Mouse (Mus musculus) v-Abl transformed pro-B cells (cell line): ENCODE measurements around the gene Adig.

ENCODE experiments used
- in situ Hi-C, 2 experiments: fragments of 400-800 bp; cut with MboI; formaldehyde crosslinking; loops; one replicate each; pipeline ENCODE4 v1.15.1; 2025; ENCODE audit not compliant: unreplicated experiment in 2 of 2

Adig gene

GRCm38 (mm10) chr2:158539433-158540305, 37.3 kb downstream of the Adig start:
- in situ Hi-C loops = no loop called here

- in situ Hi-C loops = no loop called here
Observed at GRCm38 (mm10) chr2:158541286-158541685, 38.9 kb downstream of the Adig start.

- in situ Hi-C loops = loop anchor here (5.0 kb wide), 3 partner anchors 92 to 317 kb away; no protein-coding TSS in a partner anchor
Observed at GRCm38 (mm10) chr2:158545266-158545665, 42.9 kb downstream of the Adig start.

DNA sequence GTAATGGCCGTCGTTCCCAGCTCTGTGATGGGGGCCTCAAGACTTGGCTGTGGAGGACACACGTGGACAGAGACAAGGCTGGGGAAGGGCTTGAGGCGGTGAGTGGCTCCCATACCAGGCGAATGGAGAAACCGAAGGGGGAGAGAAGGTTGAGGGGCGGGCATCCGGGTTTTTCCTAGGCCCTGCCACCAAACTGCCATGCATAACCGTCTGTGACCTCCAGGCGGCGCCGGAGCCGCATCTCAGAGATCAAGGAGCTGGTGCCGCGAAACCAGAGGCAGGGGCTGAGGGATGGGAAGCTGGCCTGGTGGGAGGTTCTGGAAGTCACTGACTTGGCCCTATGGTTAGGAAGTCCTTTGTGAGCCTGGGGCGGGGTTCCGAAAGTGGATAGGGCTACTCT, 44.3 kb downstream of the Adig start:
- in situ Hi-C loops = loop anchor here (5.0 kb wide), 3 partner anchors 91 to 316 kb away; no protein-coding TSS in a partner anchor

DNA sequence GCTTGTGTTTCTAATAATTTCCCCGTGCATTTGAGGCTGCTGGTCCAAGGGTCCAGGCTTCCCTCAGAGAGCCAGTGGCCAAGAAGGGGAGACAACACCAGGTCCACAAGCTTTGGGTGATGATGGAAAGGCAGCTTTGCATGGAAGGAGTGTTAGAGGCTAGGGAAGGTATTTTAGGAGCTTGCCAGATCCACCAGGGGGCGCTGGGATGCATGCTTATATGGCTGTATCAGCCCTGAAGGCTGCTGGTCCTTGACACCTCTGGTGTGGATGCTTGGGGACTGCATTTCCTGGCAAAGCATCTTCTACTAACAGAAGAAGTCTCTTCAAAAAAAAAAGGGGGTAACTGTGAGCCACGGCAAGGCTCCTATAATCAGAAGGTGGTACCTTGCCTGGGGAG, 47.7 kb downstream of the Adig start:
- in situ Hi-C loops = loop anchor here in 1 of 2 experiments (5.0 to 10.0 kb wide), 3 partner anchors 55 to 197 kb away; no protein-coding TSS in a partner anchor

DNA sequence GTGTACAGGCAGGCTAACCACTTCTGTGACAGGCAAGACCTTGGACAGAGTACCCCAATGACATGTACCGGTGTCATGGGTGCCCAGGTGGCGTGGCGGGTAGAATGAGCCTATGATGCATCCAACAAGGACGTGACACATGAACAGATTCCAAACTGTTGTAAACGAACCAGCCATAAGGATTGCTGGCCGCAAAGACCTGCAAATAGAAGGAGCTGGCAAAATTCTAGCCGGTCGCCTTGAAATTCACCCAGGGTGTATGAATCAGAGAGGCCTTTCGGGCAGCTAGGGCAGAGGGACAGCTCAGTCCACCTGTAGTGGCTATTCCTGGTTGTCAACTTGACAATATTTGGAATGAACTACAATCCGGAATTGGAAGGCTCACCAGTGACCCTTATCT, 52.0 kb downstream of the Adig start:
- in situ Hi-C loops = loop anchor here in 1 of 2 experiments (5.0 to 10.0 kb wide), 3 partner anchors 50 to 193 kb away; no protein-coding TSS in a partner anchor

DNA sequence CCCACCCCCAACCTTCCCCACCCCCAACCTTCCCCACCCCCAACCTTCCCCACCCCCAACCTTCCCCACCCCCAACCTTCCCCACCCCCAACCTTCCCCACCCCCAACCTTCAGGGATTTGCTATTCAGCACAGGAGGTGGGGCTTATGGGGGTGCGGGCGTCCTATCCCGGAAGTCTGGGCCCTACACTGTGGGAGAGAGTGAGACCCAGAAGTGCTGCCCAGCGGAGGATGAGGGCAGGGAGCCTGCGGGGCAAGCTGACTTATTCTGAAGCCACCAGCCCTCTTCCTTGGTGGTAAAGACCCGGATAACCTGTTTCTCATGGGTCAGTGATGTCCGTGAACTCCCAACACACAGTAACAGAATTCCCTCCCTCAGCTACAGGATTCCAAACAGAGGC, 52.8 kb downstream of the Adig start:
- in situ Hi-C loops = loop anchor here in 1 of 2 experiments (10.0 kb wide), 1 partner anchor 50 kb away; no protein-coding TSS in a partner anchor

DNA sequence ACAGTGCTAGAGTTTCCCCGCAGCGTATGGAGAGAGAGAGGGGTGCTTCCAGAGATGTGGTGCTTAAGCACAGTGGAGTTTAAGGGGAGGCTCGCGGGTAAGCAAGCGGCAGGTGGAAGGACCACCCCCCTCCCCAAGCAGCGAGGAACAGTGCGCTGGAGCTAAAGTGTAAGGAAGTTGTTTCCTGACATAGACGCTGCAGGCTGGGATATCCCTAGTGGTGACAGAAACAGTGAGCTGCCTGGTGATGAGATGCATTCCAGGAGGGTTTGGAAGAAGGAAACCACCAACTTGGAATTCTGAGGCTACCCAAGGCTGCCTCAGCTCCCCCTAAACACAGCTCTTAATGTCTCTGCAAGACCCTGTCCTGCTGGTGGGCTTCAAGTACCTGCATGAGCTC, 53.4 kb downstream of the Adig start:
- in situ Hi-C loops = loop anchor here in 1 of 2 experiments (10.0 kb wide), 1 partner anchor 49 kb away; no protein-coding TSS in a partner anchor

DNA sequence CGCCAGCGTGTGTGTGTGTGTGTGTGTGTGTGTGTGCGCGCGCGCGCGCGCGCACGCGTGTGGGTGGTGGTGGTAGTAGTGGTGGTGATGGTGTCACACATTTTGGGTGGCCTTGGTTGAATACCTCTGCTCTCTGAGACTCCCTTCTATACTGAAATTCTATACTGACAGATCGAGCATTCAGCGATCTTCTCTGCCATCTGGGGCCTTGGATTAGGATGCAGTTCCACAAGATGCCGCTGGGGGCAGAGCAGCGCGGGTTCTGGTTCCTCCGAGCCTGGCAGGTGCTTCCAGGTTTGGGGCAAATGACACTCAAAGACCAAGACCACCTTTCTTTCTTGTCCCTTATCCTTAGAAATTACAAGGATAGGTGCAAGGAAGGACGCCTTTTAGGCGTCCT, 53.8 kb downstream of the Adig start:
- in situ Hi-C loops = loop anchor here in 1 of 2 experiments (10.0 kb wide), 1 partner anchor 49 kb away; no protein-coding TSS in a partner anchor

- in situ Hi-C loops = loop anchor here in 1 of 2 experiments (10.0 kb wide), 1 partner anchor 48 kb away; no protein-coding TSS in a partner anchor
Observed at GRCm38 (mm10) chr2:158556750-158557149, 54.3 kb downstream of the Adig start.
